Mouse (Mus musculus) right cerebral cortex, postnatal 4 days (tissue): ENCODE results near the gene Gm10197.

Experiments used
- DNase-seq: peaks from one replicate; pipeline ENCODE4 v3.0.0-alpha.2; 2022

Gm10197 gene

DNA sequence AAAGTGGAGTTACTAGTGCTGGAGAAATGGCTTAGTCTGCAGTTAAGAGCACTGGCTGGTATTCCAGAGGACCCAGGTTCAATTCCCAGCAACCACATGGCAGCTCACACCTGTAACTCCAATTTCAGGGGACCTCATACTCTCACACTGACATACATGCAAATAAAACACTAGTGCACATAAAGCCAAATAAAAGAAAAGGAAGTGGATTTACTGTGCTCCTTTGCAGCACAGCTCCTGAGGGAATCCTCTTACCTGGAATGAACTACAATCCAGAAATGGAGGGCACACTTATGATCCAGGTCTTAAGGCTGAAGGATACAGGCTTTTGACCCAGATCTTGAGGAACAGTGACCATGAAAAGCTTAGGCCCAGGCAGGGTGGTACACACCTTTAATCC lies 22.1 kb upstream of the Gm10197 start:
- no peak for DNase-seq

DNA sequence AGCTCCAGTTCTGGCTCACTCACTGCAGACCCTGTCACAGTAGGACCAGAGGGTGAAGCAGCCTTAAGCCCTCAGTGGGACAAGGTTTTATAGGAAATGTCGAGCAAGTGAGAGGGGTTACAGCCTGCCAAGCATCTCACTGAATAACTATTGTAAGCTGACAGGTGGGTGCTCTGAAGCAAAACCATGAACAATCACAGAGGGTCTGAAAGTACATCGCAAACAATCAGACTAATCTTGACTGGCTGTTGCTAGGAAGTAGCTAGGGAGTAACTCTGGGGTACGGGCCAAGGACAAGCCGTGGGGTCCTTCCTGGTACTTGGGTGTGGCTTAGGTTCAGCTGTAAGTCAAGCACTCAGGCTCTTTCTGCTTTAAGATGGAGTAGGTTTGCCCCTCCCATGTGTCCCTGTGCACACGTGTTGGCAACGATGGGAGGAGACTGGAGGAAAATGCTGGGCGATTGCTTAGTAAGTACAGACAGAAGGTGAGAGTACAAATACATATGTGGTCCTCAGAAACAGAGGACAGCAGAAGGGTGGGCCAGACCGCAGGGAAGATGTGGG lies 21.3 kb upstream of the Gm10197 start:
- DNase-seq = no peak

DNA sequence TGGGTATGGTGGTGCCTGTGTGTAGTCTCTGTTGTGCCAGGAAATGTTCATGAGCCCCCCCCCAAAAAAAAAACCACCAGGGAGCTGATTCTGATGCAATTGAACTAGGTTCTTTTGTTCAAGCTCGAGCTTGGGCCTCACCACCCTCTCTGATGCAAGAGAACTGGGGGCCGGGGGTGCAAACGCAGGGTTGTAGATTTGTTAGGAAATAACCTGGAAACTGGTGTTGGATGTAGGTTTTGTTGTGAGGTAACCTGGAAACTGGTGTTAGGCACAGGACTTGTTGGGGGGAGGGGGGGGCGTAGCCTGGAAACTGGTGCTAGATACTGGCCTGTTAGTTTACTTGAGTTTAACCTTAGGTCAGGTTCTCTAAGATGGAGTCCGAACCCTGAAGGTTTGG lies 20.2 kb upstream of the Gm10197 start:
- DNase-seq = no peak

DNA sequence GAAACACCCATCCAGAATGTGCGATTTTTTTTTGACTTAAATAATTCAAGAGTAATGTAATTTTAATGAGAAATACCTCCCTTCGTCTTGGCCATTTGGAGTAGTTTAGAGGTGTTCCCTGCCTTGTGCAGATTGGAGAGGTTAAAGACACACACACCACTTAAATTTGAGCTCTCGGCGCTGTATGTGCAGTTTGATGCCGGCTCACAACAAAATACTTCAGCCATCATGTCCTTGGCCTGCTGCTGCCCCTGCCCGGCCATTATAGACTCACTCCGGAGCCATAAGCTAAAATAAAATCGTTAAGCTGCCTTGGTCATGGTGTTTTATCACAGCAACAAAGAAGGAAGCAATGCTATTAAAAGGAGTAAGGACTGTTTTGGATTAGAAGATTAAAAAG lies 19.8 kb upstream of the Gm10197 start:
- DNase-seq = no peak

GRCm38 (mm10) chr19:53390495-53391007 lies 19.0 kb upstream of the Gm10197 start, which contains the start of gene Smndc1:
TSS of gene Smndc1 (minus strand) at chr19:53390578.
- peak; percentile 99 for DNase-seq

GRCm38 (mm10) chr19:53389851-53390431 lies 18.4 kb upstream of the Gm10197 start:
- DNase-seq = peak; percentile 63

- DNase-seq = no peak
Measured at GRCm38 (mm10) chr19:53389417-53389816, 17.9 kb upstream of the Gm10197 start.

DNA sequence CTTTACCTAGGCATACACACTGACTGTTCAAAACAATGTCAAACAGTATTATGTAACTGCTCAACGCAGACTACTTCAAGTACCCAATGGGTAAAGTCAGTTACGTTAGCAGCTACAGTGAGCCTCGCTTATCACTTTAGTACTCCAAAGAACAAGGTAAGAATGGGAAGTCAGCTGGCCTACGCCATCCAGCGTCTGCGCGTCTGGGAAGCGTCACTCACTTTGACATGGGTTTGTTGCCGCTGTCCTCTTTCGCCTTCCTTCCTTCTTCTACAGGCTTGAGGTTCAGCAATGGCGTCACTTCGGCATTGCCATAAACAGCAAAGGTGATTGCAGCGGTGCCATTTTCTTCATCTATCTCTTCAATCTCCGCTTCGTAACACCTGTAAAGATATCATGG lies 11.8 kb upstream of the Gm10197 start:
- DNase-seq = no peak

GRCm38 (mm10) chr19:53378421-53378820 lies 6.9 kb upstream of the Gm10197 start:
- DNase-seq = no peak

GRCm38 (mm10) chr19:53377652-53378051 lies 6.1 kb upstream of the Gm10197 start:
- DNase-seq = no peak

DNA sequence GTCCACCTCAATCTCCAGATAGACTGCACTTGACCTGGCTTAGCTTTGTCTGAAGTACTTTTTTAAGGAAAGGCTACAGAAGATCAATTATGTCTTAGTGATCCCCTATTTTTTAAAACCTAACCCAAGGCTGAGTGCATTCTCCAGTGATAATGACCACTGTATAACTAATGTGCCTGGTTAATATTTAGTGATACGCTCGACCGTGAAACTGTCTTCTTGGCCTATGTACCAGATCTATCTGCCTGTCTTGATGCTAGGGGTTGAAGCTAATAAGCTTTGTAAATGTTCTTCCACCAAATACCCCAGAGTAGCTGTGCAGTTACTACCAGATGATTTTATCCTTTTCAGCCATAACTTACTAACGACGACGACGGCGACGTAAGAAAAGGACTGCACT lies 4.2 kb upstream of the Gm10197 start:
- no peak for DNase-seq

DNA sequence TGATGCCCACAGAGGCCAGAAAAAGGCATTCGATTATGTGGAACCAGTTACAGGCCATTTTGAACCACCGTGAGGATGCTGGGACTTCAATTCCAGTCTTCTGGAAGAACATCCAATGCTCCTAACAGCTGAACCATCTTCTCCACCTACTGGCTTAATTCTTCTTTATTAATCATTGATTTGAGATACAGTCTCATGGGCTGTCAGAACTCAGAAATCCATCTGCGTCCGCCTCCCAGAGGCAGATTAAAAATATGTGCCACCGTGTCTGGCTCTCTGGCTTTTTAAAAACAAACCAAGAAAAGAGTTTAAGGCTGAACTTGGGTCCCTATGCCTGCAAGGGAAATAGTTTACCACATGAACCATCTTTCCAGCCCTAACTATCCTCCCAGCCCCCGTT lies 3.7 kb upstream of the Gm10197 start:
- no peak for DNase-seq

- no peak for DNase-seq
Measured at GRCm38 (mm10) chr19:53373570-53373969, 2.0 kb upstream of the Gm10197 start.

DNA sequence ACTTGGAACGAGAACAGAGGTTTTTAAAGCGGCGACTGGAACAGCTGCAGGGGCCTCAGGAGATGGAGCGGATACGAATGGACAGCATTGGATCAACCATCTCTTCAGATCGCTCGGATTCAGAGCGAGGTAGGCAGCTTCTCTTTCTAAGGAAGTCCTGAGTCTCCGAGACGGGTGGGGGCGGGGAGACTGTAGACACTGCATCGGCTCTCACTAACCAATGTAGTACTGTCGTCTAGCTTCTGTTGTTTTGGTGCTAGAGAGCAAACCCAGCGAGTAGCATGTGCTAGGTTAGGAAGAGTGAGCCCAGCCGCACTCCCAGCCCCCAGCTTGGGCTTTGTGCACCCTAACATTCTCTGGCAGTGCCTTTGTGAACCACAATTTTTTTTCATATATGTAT lies 1.3 kb downstream of the Gm10197 start:
- no peak for DNase-seq

DNA sequence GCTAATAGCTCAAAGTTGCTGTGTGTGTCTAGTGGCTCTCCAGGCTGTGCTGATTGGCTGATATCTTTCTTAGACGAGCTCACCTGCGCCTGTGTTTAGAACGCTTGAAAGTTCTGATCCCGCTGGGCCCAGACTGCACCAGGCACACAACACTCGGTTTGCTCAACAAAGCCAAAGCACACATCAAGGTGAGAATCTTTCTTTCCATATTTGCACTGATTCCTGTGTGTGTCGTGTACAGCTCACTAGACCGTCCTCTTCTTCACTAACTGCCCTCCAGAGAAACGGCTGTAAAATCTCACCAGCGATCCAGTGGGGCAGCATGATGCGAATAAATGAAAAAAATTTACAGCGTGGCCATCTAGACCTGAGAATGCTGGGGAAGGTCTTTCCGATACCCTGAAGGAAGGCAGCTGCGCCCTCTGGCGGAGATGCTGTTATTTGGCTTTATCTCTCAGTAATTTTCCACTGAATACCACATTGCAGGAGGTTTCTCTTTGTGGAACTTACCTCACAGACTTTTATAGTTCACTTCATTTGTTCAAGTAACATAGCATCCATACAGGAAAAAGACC lies 2.0 kb downstream of the Gm10197 start:
- DNase-seq = peak; percentile 93

- DNase-seq = no peak
Measured at GRCm38 (mm10) chr19:53366881-53367280, 4.7 kb downstream of the Gm10197 start.

DNA sequence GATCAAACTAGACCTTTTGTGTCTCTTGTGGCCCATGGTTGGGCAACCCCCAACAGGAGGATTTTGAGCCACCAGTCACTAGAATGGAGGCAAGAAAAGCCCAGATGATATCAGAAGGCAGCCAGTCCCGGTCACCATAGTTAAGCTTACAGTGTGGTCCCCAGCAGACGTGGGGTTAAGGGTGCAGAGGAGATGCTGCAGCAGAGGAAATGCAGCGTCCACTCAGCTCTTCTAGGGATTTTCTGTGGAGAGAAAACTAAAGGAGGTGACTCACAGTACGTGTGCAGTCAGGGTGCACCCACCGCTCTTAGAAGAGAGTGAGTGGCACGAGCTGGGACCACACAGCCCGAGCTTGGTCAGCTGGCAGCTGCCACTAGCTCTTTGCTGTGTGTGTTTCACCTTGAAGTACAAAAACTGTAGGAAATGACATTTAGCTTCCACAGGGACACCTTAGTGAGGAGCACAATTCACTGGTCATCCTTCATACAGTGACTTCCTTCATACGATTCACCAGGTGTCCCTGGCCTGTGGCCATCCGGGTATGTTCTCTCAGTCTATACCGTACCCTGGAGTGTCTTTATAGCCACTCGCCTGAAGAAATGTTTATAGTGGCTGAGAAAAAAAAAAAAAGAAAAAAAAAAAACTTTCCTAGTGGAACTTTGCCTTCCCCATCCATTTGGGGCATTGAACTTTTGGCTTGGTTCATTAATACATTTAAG lies 5.3 kb downstream of the Gm10197 start:
- DNase-seq = no peak

- DNase-seq = peak; percentile 72
Measured at GRCm38 (mm10) chr19:53364963-53365362, 6.6 kb downstream of the Gm10197 start.

DNA sequence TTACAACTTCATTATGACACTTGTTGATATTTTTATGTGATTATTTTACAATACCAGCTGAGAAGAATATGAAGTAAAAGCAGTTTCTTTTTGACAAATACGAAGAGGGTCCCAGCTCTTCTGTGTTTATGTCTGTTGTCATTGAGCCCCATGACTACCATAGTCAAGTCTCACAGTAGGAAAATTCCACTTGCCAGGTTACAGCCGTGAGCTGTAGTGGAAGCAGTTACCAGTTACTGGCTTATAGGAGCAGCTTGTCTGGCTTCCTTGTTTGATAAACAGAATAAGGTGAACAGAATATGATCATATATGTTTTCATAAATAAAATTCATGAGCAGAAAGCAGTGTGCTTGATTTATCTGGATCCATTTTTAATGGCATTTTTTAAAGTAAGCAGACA lies 7.0 kb downstream of the Gm10197 start:
- DNase-seq = no peak

DNA sequence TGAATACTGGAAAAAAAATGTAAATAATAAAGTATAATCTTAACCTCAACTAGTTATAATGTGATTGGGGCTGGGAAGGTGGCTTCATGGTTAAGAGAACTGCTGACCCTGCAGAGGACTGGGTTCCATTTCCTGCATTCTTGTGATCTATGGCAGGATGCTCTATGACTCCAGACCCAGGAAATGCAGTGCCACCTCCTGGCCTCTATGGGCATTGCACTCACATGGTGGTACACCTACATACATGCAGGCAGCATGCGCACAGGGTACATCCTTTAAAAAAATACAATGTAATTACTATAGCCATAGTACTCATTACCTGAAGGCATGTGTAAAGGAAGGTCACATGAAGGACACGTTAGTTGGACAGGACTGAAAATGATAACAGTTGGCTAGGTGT lies 8.6 kb downstream of the Gm10197 start:
- peak; percentile 48 for DNase-seq

GRCm38 (mm10) chr19:53360265-53360958 lies 11.2 kb downstream of the Gm10197 start:
- DNase-seq = no peak

- DNase-seq = peak; percentile 62
Measured at GRCm38 (mm10) chr19:53359160-53360033, 12.2 kb downstream of the Gm10197 start.
